Mouse (Mus musculus) heart, postnatal 25 days (tissue): ENCODE data around the gene Dtl. TPM values are rescaled to one million over a fixed set of nuclear protein-coding genes. Genes with fewer than 3 reads are reported as not detected.

ENCODE experiments used
- DNase-seq: peaks from one replicate; pipeline ENCODE4 v3.0.0; 2022; ENCODE audit warnings: low spot score
- intact Hi-C: fragments of 180-260 bp; cut with DNase I; formaldehyde crosslinking; loops from one replicate; pipeline ENCODE4 v1.15.1; 2025
- total RNA-seq, 2 experiments: library from RNA; stranded (reverse); gene quantifications; 2 replicates each; pipeline ENCODE4 v1.2.3; 2021

Dtl gene
- under 1 TPM; 0.31 TPM for total RNA-seq

DNA sequence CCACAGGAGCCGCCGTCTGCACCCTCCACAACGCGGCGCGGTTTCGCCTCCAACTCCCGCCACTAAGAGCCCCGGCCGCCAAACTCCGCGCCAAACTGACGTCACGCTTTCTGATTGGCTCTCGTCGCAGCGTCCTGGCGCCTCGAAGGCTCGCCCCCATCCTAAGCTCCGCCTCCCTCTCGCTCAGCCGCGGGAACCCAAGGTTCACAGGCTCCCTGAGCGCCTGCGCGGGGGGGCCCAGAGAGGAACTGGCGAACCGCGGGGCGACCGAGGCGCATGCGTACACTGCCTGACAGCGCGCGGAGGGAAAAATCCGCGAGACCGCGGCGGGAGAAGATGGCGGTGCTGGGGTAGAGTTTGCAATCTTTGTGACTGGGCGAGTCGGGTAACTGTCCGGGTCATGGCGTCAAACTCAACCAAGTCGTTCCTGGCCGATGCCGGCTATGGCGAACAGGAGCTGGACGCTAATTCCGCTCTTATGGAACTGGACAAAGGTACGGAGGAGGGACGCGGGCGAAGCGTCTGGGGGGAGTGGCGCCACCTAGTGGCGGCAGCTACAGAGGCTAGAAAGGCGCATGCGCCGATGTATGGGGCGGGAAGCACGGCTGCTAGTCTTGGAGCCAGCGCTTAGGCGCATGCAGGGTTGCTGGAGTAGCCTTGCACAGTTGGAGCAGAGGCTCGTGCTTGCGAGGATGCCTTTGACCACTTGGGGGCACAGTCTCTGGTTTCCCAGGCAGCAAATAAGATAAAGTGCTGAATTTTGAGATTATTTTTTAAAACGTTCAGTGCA lies at the start of gene Dtl, which contains the start of gene Ints7:
Gene Dtl, minus strand, starts transcription at position 87 of the 790 bp plus-strand sequence.
Gene Ints7, plus strand, starts transcription at position 179 of the 790 bp plus-strand sequence.
- peak; percentile 99 for DNase-seq
- intact Hi-C loops = loop anchor here (1.0 to 5.0 kb wide), 2 partner anchors 242 to 517 kb away; partner anchors contain the start of gene Traf5

- DNase-seq = no peak
- intact Hi-C loops = no loop called here
Measured at GRCm38 (mm10) chr1:191625026-191625425, 49.7 kb upstream of the Dtl start.

DNA sequence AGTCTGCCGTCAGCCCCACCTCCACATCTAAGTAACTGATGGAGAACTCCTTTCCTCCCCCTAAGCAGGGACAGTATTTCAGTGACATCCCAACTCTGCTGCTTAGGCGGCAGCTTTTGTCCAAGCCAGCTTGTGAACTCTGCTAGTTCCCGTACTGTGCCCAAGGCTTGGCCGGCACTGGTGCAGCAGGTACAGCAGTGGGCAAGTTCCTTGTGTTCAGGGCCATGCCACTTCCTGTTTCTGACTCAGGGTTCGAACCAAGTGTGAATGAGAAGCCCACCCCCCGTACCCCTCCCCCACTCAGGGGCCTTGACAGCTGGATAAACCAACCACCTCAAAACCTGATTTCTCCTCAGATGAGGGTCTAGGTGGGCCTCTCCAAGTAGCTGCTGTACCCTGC lies 49.1 kb upstream of the Dtl start:
- intact Hi-C loops = no loop called here
- DNase-seq = no peak

GRCm38 (mm10) chr1:191622801-191623200 lies 47.5 kb upstream of the Dtl start:
- DNase-seq = no peak
- intact Hi-C loops = no loop called here

DNA sequence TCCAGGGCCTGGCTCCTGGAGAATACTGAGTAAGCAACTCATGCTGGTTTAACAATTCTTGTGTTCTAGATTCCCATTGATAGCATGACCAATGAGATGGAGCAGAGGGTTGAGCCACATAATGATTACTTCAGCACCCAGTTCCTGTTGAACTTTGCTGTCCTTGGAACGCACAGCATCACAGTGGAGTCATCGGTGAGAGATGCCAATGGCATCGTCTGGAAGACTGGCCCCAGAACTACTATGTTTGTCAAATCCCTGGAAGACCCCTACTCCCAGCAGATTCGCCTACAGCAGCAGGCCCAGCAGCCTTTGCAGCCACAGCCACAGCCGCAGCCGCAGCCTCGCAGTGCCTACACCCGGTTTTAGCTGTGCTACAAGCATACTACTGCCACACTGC lies 45.8 kb upstream of the Dtl start:
- intact Hi-C loops = no loop called here
- DNase-seq = no peak

- no peak for DNase-seq
- intact Hi-C loops = loop anchor here (5.0 kb wide), 1 partner anchor 99 kb away; the partner anchor contains the start of gene Lpgat1
Measured at GRCm38 (mm10) chr1:191618067-191618766, 42.9 kb upstream of the Dtl start.

DNA sequence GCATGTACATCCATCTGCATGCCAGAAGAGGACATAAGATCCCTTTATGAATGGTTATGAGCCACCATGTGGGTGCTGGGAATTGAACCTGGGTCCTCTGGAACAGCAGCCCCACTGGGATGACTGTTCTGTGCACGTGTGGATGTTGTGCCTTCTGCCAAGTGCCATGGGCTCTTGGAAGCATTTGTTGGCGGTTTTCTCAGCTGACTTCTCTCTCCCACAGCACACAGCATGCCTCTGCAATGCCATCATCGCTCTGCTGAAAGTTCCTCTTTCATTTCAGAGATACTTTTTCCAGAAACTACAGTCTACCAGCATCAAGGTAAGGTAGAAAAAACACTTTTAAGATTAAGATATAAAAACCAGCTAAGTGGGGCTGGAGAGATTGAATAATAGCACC lies 42.2 kb upstream of the Dtl start:
- intact Hi-C loops = loop anchor here (5.0 kb wide), 1 partner anchor 100 kb away; the partner anchor contains the start of gene Lpgat1
- no peak for DNase-seq

- intact Hi-C loops = loop anchor here (5.0 kb wide), 1 partner anchor 101 kb away; the partner anchor contains the start of gene Lpgat1
- DNase-seq = no peak
Measured at GRCm38 (mm10) chr1:191616245-191616644, 40.9 kb upstream of the Dtl start.

GRCm38 (mm10) chr1:191612877-191613276 lies 37.5 kb upstream of the Dtl start:
- intact Hi-C loops = no loop called here
- no peak for DNase-seq

- intact Hi-C loops = no loop called here
- DNase-seq = no peak
Measured at GRCm38 (mm10) chr1:191611686-191612085, 36.3 kb upstream of the Dtl start.

DNA sequence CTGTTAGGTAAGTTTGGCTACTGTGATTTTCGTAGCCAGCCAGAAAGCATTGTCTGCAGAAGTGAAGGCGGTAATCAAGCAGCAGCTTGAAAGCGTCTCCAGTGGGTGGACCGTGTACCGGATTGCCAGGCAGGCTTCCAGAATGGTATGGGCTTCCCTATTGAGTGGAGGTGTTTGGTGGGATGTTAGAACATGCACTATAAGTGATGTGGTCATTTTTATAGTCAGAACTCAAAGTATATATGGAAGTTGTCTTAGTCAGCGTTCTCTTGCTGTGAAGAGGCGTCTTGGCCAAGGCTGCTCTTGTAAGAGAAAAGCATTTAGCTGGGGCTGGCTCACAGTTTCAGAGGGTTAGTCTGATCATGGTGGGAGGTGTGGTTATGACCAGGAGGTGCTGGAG lies 35.0 kb upstream of the Dtl start:
- DNase-seq = no peak
- intact Hi-C loops = no loop called here

DNA sequence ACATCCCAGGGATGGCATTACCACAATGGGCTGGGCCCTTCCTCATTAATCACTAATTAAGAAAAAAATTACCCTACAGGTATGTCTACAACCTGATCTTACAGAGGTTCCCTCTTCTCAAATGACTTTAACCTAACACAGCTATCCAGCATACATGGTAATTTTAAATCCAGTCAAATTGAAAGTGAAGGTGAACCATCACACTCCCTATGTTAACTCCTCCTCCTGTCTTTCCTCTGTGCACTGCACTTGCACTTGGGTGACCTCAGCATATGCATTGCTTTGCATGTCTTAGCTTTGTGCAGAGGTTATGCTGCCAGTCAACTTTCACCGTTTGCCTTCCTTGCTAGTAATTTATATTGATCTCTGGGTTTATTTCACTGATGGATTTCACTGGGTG lies 34.2 kb upstream of the Dtl start:
- DNase-seq = no peak

GRCm38 (mm10) chr1:191609051-191609450 lies 33.7 kb upstream of the Dtl start:
- intact Hi-C loops = loop anchor here (5.0 kb wide), 1 partner anchor 153 kb away; no protein-coding TSS in a partner anchor
- no peak for DNase-seq

More for the DNA sequence above, 34.2 kb upstream of the Dtl start:
- intact Hi-C loops = loop anchor here (5.0 kb wide), 1 partner anchor 153 kb away; no protein-coding TSS in a partner anchor

DNA sequence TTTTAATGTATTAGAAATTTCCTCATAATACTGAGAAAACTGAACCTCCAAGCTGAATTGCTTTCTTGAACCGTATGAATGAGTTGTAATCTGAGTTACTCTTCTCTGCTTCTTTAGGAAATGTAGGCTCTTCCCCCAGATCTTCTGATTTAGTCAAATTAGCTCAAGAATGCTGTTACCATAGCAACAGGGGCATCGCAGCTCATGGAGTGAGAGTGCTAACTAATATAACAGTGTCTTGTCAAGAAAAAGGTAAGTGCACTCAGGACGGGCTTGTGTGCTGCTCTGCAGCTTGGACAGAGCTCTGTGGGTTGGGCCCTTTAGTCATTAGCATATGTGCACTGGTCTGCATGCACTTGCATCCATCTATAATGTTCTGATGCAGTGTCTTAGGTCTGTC lies 29.3 kb upstream of the Dtl start:
- no peak for DNase-seq
- intact Hi-C loops = loop anchor here (5.0 kb wide), 1 partner anchor 158 kb away; no protein-coding TSS in a partner anchor

GRCm38 (mm10) chr1:191599210-191599609 lies 23.9 kb upstream of the Dtl start:
- DNase-seq = no peak
- intact Hi-C loops = no loop called here

DNA sequence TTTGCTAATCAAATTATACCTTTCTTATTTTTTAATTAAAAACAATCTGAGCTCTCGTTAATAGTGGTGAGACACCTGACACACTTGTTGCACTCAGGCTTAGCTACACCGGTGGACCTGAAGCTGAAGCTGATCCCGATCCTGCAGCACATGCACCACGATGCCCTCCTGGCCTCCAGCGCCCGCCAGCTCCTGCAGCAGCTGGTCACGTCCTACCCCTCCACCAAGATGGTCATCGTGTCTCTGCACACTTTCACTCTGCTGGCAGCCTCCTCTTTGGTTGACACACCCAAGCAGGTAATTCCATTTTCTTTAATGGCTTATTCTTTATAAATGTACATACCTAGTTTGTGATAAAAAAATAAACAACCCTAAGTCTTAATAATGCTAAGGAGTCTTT lies 20.7 kb upstream of the Dtl start:
- intact Hi-C loops = no loop called here
- DNase-seq = no peak

DNA sequence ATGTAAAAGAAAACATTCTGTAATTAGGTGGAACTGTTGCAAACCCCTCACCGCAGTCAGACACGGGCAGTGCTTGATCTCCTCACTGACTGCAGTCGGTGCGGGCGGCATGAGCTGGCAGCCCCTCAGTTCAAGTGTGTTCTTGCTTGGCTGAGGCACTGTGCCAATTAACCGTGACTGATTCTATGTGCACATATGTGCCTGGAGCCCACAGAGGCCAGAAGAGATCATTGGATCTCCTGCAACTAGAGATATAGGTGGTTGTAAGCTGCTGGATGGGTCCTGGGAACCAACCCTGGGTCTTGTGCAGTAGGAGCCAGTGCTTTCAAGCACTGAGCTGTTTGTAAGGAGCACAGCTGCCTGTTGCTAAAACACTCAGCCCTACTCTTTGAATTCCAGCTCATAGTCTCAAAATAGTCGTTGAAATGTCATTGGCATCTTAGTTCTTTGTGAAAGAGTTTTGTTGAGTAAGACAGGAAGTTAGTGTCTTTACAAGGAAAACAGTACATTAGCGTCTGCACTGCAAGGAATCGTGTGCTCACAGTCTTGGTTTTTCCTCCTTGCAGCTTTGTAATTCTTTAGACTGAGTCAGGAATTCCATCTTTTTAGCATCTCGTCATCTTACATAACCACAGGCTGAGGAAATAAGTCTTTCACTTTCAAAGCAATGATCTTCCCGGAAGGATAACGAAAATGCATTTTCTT lies 16.8 kb upstream of the Dtl start:
- DNase-seq = no peak
- intact Hi-C loops = no loop called here

GRCm38 (mm10) chr1:191588749-191589148 lies 13.4 kb upstream of the Dtl start:
- no peak for DNase-seq
- intact Hi-C loops = no loop called here

DNA sequence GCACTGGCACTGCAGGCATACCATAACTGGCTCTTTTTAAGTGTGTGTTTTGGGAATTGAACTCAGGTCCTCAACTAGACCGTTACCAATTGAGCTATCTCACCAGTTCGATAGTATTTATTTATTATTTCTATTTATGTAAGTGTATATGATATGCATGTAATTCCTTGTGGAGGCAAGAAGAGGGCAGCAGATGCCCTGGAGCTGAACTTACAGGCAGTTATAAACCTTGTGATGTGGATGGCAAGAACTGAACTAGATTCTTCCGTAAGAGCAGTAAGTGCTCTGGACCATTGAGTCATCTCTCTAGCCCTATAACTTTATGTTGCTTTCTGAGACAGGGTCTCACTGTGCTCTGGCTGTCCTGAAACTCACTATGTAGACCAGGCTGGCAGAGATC lies 11.7 kb upstream of the Dtl start:
- no peak for DNase-seq
- intact Hi-C loops = no loop called here

- intact Hi-C loops = no loop called here
- no peak for DNase-seq
Measured at GRCm38 (mm10) chr1:191585704-191586103, 10.4 kb upstream of the Dtl start.
